Mouse (Mus musculus): ENCODE measurements around the gene Tom1l1.

The Tom1l1 gene

DNA sequence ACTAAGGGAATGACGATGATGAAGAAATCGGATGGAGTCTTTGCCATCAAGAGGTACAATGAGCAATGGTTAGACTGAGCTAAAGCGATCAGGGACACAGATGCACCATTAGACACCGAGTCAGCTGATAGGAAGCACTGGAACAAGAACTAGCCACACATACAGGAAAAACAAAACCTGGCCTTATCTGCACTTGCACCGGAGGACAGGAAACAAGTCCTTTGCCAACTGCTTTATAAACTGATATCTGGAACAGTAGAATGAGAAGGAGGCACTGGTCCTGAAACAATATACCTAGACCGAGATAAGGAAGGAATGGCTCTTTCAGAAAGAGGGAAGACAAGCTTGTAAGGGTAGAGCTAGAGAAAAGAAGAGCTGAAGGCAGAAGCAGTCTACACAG, 73.4 kb downstream of the Tom1l1 start:
- no peak for DNase-seq (ENCODE audit: low spot score)

DNA sequence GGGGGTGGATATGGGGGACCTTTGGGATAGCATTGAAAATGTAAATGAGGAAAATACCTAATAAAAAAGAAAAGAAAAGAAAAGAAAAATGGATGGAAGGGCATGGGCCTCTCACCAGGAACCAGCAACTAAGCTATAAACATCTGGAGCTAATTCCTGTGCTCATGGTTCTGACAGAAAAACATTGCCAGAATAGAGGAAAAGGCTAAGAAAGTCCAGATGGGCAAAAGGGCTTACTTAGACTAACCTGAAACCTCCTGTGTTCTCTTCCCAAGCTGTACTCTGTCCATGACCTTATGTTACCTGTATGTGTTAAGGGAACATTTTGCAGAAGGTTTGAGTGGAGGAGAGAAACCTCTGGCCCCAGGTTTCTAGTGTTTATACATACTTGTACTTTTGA, 76.0 kb downstream of the Tom1l1 start:
- DNase-seq (ENCODE audit: low spot score) = no peak

DNA sequence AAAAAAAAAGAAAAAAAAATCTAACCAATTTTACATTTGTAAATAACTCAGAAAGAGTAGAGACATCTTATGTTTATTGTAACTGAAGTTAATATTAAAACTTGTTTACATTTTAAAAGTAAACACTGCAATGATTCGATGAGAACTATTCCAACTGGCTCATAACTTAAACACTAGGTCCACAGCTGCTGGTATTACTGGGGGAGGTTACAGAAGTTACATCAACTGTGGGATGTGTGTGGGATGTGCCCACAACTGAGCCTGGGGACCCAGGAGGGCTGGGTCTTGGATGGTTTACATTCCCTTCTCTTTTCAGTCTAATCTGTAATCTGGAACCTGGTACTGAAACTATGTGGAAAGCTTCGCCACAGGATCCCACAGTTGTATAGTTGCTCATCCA, 85.1 kb downstream of the Tom1l1 start:
- DNase-seq (ENCODE audit: low spot score) = no peak

DNA sequence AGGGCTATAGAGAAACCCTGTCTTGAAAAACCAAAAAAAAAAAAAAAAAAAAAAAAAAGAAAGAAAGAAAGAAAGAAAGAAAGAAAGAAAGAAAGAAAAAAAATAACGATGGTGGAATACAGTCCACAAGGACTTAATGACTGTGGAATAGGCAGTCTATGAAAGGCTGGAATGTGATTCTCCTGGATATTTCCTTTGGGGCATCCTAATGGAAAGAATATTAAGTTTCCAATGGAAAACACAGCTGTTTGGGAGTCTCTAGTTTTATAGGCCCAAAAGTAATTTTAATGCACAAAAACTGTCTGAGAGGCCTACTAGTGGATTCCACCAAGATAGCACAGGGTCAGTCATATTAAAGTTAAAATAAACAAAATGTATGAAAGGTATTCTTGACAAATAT, 92.3 kb downstream of the Tom1l1 start:
- no peak for DNase-seq (ENCODE audit: low spot score)
